Mouse (Mus musculus) layer of hippocampus, postnatal 36 days (tissue): ENCODE results near the gene Tas2r117. TPM values are rescaled to one million over a fixed set of nuclear protein-coding genes. Genes with fewer than 3 reads are reported as not detected.

Experiments used
- DNase-seq, 2 experiments: peaks; one replicate each; pipeline ENCODE4 v3.0.0; 2022
- total RNA-seq, 2 experiments: library from RNA; stranded (reverse); gene quantifications; 2 replicates each; pipeline ENCODE4 v1.2.3; 2021

Gene Tas2r117
- not detected for total RNA-seq

GRCm38 (mm10) chr6:132802518-132802917 is at the start of gene Tas2r117:
Gene Tas2r117, plus strand, starts transcription at chr6:132802818.
- DNase-seq = no peak

- no peak for DNase-seq
Observed at GRCm38 (mm10) chr6:132754430-132754829, 48.2 kb upstream of the Tas2r117 start, which contains the start of gene Tas2r124. Gene Tas2r124, plus strand, starts transcription at chr6:132754730.

GRCm38 (mm10) chr6:132761831-132762230 is 40.8 kb upstream of the Tas2r117 start, which contains the start of gene Tas2r102:
Gene Tas2r102, plus strand, starts transcription at chr6:132762131.
- no peak for DNase-seq

- no peak for DNase-seq
Observed at GRCm38 (mm10) chr6:132778062-132778461, 24.6 kb upstream of the Tas2r117 start, which contains the start of gene Tas2r136. Gene Tas2r136, minus strand, starts transcription at chr6:132778162.

GRCm38 (mm10) chr6:132795393-132795792 is 7.2 kb upstream of the Tas2r117 start:
- no peak for DNase-seq

- no peak for DNase-seq
Observed at GRCm38 (mm10) chr6:132846842-132847241, 44.2 kb downstream of the Tas2r117 start, which contains the start of gene Tas2r123. Gene Tas2r123, plus strand, starts transcription at chr6:132847142.

Other genes starting within 250 kb of the Tas2r117 start
- not detected for gene Prh1, start 233.0 kb upstream of the Tas2r117 start, total RNA-seq
- gene Prp2, start 206.9 kb upstream of the Tas2r117 start, total RNA-seq = not detected
- not detected for gene A630073D07Rik, start 151.3 kb upstream of the Tas2r117 start, total RNA-seq
- gene Tas2r120, start 145.9 kb upstream of the Tas2r117 start, total RNA-seq = not detected
- not detected for gene Tas2r121, start 101.8 kb upstream of the Tas2r117 start, total RNA-seq
- gene Tas2r122, start 90.9 kb upstream of the Tas2r117 start, total RNA-seq = not detected
- not detected for gene Tas2r115, start 64.8 kb upstream of the Tas2r117 start, total RNA-seq
- gene Tas2r124, start 48.1 kb upstream of the Tas2r117 start, total RNA-seq = not detected
- not detected for gene Tas2r102, start 40.7 kb upstream of the Tas2r117 start, total RNA-seq
- gene Tas2r136, start 24.7 kb upstream of the Tas2r117 start, total RNA-seq = not detected
- gene Tas2r123, start 44.3 kb downstream of the Tas2r117 start, total RNA-seq = not detected
- not detected for gene Tas2r116, start 52.6 kb downstream of the Tas2r117 start, total RNA-seq
- gene Tas2r110, start 65.2 kb downstream of the Tas2r117 start, total RNA-seq = not detected
- gene Tas2r113, start 90.2 kb downstream of the Tas2r117 start, total RNA-seq = not detected
- not detected for gene Tas2r125, start 106.8 kb downstream of the Tas2r117 start, total RNA-seq
- not detected for gene Tas2r129, start 148.3 kb downstream of the Tas2r117 start, total RNA-seq
- gene Tas2r131, start 155.1 kb downstream of the Tas2r117 start, total RNA-seq = not detected
- not detected for gene Tas2r109, start 178.1 kb downstream of the Tas2r117 start, total RNA-seq
- gene Tas2r103, start 234.3 kb downstream of the Tas2r117 start, total RNA-seq = not detected